Mouse (Mus musculus) adrenal gland, postnatal 10 days (tissue): ENCODE data around the gene Ogfod2. TPM values are rescaled to one million over a fixed set of nuclear protein-coding genes. Genes with fewer than 3 reads are reported as not detected.
A peak's percentile ranks its signal among the peaks of the same experiment; 100 is the strongest.

ENCODE experiments used
- DNase-seq: peaks from one replicate; pipeline ENCODE4 v3.0.0; 2021; ENCODE audit warnings: mixed read lengths
- total RNA-seq, 2 experiments: library from RNA; stranded (reverse); gene quantifications; 2 replicates each; pipeline ENCODE4 v1.2.3; 2021

The Ogfod2 gene
- total RNA-seq, 2 experiments from 2014 or later, result 31.1 to 36.6 TPM

DNA sequence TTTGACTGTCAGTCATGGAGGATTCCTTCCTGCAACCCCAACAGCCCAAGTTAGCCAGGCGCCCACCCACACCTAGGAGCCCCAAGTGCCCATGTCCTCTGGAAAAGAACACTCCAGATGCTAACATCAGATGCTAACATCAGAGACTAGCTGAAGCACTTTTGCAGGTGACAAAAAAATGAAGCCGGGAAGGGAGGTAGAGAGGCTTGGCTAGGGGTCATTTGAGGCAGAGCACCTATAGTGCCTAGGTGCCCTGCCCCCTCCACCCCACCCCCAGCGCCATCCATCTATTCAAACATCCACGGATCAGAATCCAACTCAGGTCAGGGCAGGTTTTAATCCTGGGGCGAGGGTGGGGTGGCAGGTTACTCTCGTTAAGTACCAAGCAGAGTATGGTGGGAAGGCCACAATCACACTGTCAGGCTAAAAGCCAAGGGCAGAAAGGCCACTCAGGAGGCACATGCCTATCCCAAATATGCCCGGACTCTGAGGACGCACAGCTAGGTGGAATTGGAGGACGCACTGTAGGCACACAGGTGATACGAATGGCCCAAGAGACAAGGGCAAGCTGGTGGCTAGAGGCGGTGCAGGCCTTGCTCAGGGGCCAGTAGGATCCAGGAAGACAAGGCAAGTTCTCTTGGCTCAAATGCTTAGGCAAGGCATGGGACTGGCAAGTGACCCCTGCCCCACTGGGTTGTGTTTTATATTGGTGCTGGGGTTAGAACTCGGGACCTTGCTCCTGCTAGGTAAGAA is 18.1 kb upstream of the Ogfod2 start:
- DNase-seq, result no peak

DNA sequence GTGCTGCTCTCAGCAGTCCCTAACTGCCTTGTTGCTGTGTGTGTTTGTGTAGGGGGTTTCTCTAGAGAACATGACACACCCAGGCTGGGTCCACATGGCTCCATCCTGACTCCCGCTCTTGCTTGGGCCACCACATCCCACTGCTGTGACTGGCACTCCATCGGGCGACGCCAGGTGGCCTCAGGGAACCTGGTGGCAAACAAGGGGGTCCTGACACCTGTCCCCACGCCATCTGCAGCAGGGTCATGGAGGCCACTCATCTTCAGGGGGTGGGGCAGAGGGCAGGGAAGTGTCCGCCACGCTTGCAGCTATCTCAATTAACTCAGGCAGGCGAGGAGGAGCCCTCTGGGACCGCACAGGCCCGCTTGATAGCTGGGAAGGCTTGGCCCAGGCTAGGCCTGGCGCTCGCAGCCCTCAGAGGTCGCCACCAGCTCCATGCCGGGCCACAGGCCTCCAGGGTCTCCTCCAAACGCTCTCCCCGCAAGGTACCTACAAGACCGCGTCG is 17.0 kb upstream of the Ogfod2 start:
- peak; percentile 45 for DNase-seq

DNA sequence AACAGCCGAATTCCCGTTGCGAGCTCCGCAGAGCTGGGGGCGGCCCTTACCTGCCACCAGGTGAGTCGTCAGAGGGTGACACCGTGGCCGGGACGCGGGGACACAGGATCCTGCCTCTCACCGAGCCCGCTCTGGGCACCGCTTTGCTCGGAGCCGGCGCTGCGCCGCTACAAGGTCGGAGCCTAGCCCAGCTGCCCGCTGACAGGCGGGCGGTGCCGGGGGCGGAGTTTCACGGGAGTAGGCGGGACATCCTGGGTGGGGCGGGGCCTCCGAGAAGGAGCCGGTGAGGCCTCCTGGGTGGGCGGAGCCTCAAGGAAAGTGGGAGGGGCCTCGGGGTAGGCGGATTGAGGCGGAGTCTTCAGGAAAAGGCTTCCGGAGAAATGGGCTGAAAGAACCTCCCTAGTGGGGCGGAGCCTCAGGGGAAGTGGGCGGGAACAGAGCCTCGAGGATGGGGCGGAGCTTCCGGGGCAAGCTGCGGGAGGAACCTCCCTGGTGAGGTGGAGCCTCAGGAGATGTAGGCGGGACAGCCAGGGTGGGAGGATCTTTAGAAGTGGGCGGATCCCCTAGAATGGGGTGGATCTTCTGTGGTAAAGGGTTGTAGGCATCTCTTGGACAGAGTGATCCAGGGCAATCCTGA is 16.4 kb upstream of the Ogfod2 start, which contains the start of gene Abcb9:
Gene Abcb9, minus strand, starts transcription at position 203 of the 637 bp plus-strand sequence.
- peak; percentile 99 for DNase-seq

DNA sequence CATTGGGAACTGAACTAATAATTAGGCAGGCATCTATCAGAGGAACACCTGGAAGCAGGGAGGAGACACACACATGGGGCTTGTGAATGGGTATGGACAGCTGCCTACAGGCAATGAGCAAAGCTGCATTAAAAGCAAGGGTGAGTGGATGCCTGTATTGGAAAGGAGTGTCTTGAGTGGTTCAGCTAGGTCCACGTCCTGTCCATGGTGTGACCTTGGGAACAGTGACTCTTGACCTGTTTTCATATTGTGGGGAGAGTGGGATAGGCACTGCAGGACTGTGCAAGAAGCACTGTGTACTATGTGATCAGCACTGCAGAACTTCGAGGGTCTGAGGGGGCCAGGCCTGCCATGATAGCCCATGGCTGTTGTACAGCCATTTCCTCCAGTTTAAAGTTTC is 13.2 kb upstream of the Ogfod2 start:
- DNase-seq, result no peak

DNA sequence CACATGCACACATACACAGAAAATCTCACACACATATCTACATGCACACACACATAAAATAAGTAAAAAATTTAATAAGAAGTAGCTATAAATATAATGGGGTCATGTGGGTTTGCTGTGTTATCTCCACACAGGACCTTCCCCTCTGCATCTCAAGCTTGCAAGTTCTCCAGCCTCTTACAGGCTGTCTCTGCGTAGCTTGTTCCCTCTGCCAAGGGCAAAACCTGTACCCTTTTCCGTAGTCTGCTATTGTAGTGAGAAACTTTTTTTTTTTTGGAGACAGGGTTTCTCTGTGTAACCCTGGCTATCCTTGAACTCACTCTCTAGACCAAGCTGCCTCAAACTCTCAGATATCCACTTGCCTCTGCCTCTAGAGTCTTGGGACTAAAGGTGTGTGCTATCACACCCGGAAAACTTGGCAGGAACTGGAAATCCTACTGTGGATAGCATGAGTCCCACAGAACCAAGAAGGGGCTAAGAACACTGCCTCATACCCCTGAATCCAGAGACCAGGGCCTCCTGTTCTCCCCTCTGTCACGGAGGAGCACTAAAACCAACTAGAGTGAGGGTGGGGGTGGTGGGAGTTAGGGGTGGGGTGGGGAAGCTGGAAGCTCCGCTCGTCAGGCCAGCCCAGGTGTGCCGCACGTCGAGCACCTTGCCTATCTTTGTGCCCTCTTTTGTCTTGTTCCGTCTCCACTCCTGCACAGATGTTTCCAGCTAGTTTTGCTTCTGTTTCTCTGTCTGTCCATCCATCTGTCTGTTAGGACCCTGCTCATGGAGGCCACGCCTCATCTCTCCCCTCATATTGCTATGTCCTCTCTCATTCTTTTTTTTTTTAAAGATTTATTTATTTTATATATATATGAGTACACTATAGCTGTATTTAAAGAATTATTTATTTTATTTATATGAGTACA is 11.7 kb upstream of the Ogfod2 start:
- no peak for DNase-seq

DNA sequence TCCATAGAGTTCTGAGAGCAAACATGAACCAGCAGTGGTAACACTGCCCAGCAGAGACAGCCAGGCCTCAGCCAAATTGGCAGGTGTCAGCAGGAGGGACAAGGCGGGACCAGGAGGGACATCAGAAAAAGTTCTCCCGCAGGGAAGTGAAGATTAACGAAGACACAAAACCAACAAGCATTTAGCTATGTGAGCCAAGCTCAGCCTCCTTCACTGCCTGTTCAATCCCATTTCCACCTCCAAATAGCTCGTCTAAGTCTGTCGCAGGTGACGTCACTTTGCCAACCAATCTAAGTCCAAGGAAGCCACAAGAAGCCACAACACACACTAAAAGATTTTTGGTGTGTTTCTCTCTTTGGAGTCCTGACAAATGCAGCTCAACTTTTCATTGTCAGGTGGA is 9.8 kb upstream of the Ogfod2 start:
- DNase-seq, result no peak

DNA sequence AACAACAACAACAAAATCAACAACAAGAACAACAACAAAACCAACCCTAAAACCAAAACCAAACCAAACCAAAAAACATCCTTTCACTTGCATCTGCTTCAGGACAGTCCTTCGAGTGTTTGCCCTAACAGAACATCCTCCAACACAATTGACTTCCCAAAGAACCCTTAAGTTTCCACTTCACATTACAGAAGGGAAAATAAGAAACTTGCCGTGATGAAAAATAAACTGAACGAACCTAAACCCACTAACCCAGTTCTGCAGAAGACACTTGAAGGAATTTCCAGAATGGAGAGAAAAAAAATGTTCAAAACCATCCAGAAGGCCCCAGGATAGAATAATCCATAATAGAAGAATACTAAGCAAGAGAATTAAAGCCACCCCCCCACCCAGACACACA is 9.1 kb upstream of the Ogfod2 start:
- DNase-seq, result no peak

DNA sequence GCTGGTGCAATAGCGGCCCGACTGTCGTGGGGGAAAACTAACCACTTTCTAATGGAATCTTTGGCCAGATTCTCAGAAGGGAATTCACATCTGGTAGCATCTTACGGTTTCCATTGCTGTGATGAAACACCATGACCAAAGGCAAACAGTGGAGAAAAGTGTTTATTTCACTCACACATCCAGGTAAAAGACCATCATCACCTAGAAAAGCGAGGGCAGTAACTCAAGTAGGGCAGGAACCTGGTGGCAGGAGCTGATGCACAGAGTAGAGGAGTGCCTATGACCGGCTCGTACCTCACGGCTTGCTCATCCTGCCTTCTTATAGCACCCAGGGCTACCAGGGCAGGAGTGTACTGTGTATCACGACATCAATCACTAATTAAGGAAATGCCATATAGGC is 8.5 kb upstream of the Ogfod2 start:
- DNase-seq, result no peak

DNA sequence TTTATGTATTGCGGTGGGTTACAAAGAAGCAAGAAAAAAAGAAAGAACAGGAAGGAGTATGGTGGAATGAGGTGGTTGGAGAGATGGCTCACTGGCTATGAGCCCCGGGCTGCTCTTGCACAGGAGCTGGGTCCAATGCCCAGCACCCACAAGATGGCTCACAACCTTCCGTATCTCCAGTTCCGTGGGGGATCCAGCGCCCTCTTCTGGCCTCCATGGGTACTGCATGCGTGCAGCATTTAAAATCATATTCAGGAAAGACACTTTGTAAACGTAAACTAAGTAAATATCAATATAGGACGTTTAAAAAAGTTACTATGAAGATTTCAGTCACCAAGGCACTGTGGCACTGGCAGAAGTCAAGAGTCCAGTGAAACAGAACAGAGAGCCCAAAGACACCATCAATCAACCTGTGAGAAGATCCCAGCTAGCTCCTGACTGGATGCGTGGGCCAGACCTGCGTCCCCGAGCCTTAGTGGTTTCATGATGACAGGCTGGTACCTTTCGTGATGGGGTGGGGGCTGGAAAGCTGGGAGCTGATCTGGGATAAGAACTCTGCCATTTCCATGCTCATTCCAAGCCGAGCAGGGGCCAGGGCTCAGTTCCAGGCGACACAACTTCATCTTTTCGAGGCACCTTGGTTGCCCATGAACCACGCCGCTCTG is 888 bp upstream of the Ogfod2 start:
- DNase-seq, result peak; percentile 60

DNA sequence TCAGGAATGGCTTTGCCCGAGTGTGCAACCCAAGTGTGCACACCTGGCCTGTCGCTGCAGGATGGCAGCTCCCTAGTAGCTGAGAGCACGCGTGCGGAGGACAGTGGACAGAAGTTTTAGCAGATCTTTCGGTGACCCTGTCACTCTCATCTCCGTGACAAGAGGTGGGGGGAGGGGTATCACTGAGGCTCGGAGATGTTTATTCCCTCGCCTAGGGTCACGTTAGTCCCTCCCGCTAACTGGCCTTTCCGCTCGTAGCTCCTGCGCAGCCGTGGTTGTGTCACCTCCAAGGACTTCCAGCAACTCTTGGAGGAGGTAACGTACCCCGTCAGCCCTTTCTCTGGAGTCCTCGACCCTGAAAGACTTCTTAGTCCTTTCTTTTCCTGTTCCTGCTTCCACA is 434 bp downstream of the Ogfod2 start:
- peak; percentile 66 for DNase-seq

DNA sequence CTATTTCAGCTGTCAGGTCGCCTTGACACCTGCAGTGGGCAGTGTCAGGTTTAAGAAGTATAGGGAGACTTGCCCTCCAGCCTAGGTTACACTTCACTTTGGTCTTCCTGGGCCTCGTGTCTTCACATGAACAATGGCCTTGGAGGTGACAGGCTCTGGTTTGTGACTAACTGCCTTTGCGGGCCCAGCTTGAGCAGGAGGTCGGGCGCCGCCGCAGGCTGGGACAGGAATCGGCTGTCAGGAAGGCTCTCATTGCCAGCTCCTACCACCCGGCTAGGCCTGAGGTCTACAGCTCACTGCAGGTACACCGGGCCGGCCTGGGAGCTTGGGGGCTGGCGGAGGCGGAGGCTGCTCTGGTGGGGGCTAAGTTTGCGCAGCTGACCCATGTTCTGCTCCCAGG is 933 bp downstream of the Ogfod2 start:
- peak; percentile 81 for DNase-seq

DNA sequence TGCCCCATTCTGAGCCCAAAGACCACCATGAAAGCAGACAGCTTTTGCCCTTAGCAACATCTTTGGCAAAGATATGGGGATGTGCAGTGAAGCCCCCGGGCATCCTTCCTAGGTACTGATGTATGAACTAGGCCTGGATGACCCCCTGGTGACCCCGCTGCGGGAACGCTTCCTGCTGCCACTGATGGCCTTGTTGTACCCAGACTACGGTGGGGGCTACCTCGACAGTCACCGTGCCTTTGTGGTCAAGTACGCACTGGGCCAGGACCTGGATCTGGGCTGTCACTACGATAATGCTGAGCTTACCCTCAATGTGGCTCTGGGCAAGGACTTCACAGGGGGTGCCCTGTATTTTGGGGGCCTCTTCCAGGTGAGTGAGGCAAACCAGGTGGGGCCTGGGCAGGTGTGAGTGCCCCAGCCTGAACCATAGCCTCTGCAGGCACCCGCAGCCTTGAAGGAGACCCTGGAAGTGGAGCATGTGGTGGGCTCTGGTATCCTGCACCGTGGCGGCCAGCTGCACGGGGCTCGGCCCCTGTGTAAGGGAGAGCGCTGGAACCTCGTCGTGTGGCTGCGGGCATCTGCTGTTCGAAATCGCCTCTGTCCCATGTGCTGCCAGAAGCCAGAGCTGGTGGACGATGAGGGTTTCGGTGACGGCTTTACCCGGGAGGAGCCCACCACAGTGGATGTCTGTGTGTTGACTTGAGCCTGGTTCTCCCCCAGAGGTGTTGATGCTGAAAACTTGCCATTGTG is 2.4 kb downstream of the Ogfod2 start:
- DNase-seq, result no peak

DNA sequence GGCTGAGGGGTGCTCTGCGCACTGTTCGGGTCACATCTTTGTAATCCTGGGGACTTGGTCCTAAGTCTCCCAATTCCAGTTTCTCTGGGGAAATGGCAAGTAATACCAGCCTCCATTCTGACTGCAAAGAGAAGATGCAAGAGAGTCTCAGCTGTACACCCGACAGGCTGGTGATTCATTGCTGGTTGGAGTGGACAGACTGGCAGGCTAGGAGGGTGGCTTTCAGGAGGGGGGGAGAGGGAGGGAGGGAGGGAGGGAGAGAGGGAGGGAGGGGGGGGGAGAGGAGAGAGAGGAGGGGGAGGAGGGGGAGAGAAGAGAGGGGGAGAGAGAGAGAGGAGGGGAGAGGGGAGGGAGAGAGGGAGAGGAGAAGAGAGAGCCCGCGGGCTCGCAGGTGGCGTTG is 3.4 kb downstream of the Ogfod2 start:
- DNase-seq, result no peak

DNA sequence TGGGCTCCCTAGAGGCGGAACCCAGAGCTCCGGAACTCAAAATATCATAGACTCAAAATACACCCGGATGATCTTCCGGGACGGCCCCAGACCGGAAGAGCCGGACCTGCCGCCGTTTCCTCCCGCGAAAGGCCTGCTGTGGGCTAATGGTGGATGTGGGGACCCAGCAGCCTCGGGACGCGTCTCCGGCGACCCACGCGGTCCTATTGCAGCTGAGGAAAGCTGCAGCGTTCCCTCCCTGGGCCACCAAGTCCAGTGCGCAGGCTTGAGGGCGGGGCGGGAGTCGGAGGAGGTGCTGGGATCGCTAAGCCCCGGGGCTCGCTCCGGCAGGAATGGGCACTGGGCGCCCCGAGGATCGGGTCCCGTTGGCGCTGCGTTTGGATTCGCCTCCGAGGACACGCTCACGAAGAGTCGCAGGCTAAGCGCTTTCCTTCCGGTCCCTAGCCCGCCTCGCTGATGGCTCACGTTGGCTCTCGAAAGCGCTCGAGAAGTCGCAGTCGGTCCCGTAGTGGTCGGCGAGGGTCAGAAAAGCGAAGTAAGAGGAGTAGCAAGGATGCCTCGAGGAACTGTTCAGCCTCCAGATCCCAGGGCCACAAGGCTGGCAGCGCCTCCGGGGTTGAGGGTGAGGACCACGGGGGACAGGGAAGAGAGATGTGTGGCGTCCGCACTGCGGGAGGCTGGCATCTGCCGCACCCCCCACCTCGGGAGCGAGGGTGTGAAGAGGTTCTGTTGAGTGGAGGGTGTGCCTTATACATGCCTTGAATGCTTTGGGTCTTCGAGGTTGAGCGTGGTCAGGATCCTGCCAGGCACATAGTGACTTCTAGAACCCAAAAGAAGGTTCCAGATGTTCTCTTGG is 4.1 kb downstream of the Ogfod2 start, which contains the start of gene Arl6ip4:
Gene Arl6ip4, plus strand, starts transcription at position 100 of the 856 bp plus-strand sequence.
- peak; percentile 87 for DNase-seq

DNA sequence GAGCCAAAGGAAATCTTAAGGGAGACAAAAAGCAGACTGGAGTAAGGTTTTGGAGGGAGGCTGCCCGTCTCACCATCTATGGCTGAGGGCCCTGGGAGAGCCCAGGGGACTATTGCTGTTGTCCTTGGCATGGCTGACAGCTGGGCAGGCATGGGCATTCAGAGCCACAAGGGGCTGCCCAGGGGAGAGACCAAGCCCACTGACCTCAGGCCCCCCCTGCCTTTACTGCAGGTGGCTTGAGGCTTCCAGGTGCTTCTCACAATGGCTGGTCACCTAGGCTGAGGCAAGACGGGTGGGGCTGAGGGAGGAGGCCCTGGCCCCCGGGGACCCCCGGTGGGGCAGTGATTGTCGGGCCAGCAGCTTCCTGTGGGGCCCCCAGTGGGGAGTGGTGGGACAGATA is 7.1 kb downstream of the Ogfod2 start:
- DNase-seq, result no peak

DNA sequence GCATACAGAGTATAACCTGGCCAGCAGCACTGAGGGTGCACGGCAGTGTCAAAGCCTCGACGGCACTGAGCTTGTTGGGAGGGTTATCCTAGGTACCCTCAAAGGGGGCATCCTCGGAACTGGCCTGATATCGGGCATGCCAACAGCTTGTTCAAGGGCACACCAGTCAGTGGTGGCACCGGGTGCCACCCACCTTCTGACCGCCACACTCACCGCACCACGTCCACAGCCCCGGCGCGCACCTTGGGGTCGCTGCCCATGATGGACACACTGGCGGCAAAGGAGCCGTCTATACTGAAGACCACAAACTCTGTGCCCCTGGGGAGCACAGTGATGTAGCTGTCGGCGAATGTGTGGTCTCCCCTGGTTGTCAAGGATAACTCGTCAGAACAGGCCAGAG is 10.3 kb downstream of the Ogfod2 start:
- DNase-seq, result no peak

DNA sequence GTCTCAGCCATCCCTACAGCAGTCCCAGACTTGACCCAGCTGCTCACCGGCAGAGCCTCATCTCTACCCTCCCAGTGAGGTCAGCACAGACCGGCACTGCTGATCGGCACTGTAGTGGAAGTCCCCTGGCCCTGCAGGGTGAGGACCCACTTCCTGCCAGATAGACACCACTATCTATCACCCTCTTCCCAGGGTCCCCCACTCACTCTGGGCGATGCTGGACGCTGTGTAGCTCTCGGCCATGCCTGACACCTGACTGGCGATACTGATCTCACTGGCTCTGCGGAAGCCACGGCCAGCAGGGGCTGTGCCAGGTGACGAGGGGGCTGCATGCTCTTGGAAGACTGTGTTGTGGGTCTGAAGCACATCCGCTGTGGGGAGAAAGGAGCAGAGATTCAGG is 13.0 kb downstream of the Ogfod2 start:
- no peak for DNase-seq

DNA sequence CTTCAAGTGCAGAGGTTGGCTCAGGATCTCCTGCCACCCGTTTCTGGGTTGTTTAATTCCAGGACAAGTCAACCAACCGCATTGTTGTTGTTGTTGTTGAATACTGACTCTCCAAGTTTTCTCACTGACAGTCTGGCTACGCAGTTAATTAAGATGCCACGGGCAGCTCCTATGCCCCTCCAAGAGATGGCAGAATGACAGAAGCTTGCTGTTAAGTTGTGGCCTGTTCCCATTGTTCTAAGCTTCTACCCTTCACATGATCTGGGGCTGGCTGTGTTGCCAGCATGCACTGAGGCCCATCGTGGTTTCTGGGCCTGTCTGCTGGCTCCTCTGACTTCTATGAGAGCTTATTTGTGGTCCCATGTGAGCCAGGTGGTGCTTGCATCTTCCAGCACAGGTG is 22.2 kb downstream of the Ogfod2 start:
- DNase-seq, result no peak

DNA sequence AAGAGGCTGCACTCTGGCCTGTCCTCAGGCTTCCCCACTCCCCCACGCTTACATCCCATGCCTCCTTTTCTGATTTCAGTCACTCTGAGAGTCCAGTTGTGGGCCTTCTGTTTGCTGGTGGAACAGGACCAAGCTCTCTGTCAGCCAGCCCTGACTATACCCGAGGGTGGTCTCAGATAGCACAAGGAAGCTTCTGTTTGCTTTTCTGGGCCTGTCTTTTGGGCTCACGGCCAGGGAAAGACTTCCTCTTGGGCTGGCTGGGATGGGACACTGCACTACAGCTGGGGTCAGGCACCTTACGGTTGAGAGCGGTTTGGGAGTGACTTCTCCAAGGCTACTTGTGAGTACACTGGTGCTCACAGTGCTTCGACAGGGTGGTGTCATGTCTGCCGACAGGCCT is 26.0 kb downstream of the Ogfod2 start:
- DNase-seq, result no peak

DNA sequence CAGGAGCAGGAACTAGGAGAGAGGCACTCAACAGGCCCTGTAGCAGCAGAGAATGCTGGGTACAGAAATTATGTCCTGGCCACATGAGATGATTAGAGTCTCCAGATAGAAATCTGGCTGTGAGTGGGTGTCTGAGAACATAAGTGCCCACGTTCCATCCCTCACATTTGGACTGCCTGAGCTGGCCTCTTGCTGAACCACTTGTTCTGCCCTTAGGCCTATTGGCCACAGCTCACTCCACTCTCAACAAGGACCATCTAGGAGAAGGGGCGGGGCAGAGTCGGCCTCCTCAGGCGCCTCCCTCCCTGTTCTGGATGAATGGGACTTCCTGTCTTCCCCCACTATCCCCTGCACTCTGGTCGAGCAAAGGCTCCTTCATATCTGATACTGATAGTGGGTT is 36.9 kb downstream of the Ogfod2 start:
- no peak for DNase-seq
